Mouse (Mus musculus) frontal cortex, postnatal 25 days (tissue): Measurements from ENCODE around the gene Mnd1.

ENCODE experiments used
- DNase-seq, 2 experiments: peaks; one replicate each; pipeline ENCODE4 v3.0.0; 2022; ENCODE audit warnings: low spot score in 2 of 2

Mnd1 gene

DNA sequence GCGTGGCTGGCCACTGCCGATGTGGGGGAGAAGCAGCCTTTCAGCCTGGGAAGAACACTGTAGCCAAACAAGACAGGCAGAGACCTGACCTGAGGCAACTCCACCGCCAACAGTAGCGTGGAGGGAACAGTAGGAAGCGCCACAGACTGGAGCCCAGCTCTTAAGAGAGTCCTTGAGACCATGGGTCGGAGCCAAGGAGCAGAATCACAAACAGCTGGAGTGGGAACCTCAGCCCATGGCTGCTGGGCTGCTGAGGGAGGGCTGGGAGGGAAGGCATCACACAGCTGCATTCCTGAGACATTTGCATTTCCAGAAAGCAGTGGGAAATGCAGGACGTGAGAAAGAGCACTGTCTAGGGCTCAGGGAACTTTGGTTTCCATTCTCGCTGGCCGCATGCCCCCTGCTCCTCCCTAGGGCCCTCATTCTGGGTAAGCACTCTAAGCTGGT, 106.8 kb downstream of the Mnd1 start:
- DNase-seq, result no peak

DNA sequence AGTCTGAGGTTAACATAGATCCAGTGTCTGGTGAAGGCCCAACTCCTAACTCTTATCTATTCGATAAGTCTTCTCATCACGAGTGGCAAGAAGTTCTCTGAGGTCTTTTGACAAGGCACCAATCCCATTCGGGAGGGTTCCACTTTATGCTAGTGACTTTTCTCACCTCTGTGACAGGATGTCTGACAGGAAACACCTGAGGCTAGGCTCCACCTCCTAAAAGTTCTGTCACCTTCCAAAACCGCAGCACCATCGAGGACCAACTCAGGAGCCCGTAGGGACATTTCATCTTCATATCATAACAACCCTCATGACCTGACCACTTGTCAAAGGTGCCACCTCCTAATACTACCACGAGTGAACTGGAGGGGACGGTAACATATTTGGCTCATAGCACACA, 109.4 kb downstream of the Mnd1 start:
- no peak for DNase-seq

- DNase-seq, result no peak
These were observed 113.8 kb downstream of the Mnd1 start for GRCm38 (mm10) chr3:84041739-84042138.

DNA sequence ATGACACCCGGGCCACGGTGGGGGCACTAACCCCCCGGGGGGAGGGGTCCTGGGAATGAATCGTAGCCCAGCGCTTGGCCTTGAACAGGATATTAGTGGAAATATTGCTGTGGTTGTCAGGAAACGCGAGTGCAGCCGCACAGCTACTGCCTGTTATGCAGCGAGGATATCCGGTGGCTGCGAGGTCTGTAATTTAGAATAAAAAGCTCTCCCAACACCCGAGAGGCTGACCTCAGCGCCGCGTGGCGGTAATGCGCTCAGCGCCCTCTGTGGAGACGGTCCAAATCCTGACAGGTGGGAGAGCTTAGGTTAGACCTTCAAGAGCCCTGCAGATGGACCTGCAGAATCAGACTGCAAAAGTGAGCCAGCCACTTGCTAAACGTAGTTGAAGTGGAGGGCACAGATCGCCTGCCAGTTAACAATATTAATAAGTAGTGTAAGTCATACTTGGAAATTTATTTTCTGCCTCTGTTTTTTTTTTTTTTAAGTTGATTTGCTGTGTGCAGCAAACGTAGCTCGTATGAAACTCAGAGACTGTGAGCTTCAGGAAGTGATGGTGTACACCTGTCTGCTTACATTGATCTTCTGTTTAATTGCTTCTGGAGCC, 115.0 kb downstream of the Mnd1 start:
- DNase-seq, result peak in 1 of 2 experiments; percentile 33

- DNase-seq, result peak; percentile 37 to 58
These were observed 115.7 kb downstream of the Mnd1 start, which contains the start of gene Tmem131l for GRCm38 (mm10) chr3:84039646-84040475. TSS of gene Tmem131l (minus strand) at chr3:84040175.

DNA sequence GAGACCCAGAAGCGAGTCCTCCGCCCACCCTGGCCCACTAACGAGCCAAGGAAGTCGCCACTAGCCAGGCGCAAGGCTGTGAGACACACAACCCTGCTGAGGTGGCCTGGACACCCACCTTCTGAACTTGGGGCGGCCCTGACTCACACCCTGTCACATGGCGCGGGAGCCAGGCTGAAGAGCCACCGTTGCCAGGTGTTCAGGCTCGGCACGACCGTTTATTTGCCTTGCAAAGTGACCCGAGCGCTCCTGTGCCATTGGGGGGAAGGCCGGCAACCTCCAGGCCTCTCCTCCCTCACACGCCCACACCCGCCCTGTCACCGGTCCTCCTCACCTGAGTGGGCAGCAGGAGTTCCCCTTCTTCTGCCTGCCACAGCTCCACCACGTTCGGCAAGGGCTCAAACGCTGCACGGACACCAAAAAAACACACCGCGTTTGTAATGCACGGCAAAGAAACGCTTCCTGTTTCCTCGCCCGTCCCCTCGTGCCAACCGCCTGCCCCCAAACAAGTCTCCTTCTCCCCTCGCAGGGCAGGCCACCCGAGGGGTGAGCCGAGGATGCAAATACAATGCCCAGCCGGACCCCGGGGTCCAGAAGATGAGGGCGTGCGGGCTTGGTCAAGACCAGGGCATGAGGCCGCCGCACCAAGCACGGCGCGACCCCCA, 116.5 kb downstream of the Mnd1 start:
- DNase-seq, result peak; percentile 13 to 24

- no peak for DNase-seq
These were observed 117.5 kb downstream of the Mnd1 start for GRCm38 (mm10) chr3:84038126-84038525.
